Mouse (Mus musculus) cortical plate, adult 2 months (tissue): ENCODE results near the gene Zc3h18.

Source experiments
- CTCF ChIP-seq: fragments of 200-500 bp; IDR thresholded peaks from 2 replicates; pipeline ENCODE4 v1.5.1; 2011; ENCODE audit warnings: mild to moderate bottlenecking, control low read depth, low read length; ENCODE audit not compliant: insufficient read depth; ENCODE audit errors: extremely low read depth
- POLR2A ChIP-seq: fragments of 200-500 bp; IDR thresholded peaks from 2 replicates; pipeline ENCODE4 v1.6.1; 2011; ENCODE audit warnings: mild to moderate bottlenecking, low read length, control low read depth; ENCODE audit not compliant: insufficient read depth; ENCODE audit errors: extremely low read depth

- TF ChIP-seq CTCF (no peak), POLR2A (no peak)
These were observed 17.2 kb upstream of the Zc3h18 start for GRCm38 (mm10) chr8:122359111-122359775.
